Mouse (Mus musculus): ENCODE data around the gene Traip.

DNA sequence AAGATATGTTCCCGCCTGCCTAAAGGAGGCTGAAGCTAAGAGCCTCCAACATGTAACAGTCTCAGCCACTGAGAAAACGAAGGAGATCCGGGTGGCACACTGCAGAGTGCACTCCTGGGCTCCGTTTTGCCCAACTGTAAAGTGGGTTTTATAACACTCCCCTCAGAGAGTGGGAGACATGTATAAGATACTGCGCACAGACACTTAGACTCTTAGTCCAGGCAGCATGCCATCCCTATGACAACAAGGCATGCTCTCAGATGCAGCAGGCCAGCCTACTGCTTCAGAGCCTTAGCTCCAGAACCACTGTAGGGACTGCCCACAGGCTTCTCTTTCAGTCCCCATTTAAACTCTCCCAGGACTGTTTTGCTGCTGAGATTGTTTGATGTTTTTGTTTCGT lies 31.1 kb upstream of the Traip start:
- TF ChIP-seq CTCF (IDR thresholded peaks at IDR 0.05; ENCODE audit: low read depth, low read length) (no peak), POLR2A (IDR thresholded peaks at IDR 0.05; ENCODE audit: extremely low read depth, insufficient read depth, low read length) (no peak)

Data from liver, adult 2 months (tissue).